13 mouse cellular contexts compared by ENCODE assay signal in genomic region chr9:115492431-115493171, GRCm38 (mm10).
A peak's percentile ranks its signal among the peaks of the same experiment; 100 is the strongest.
DNase-seq lines count a peak whose midpoint lies in the region; ATAC-seq lines count a peak whose summit lies in the region.
"Had no signal": no experiment of that assay in that cellular context is flagged by ENCODE, and none has a peak within 500 bp of the region (broad histone marks: within the 10 kb centered on the region; RNA-seq: fewer than 3 reads in every experiment).

No protein-coding gene starts in this region.

- ATAC-seq in frontal cortex, adult (ENCODE audit: low TSS enrichment): peak; percentile 97
- peak; percentile 77 for ATAC-seq in common myeloid progenitor, adult 5-6 weeks (replicated peaks; ENCODE audit: low read depth, poor library complexity, severe bottlenecking)
- no peak for ATAC-seq in erythroid progenitor cell, adult 5-6 weeks (replicated peaks; ENCODE audit: low FRiP score, poor library complexity, severe bottlenecking)
- ATAC-seq: forebrain, embryonic 14.5 days; liver, embryonic 12.5 days had no signal

- DNase-seq in frontal cortex, postnatal 10 days (ENCODE audit: low spot score in 2 of 2): no peak
- peak; percentile 8 for DNase-seq in 416B (ENCODE audit: low read depth)
- peak; percentile 58 for DNase-seq in naive thymus-derived CD4-positive, alpha-beta T cell, adult 2 months (ENCODE audit: low read depth)
- no peak for DNase-seq in thymus, postnatal 0 days (ENCODE audit: low spot score)
- no peak for DNase-seq in gastrocnemius, postnatal 25 days
- DNase-seq: left cerebral cortex, postnatal 4 days; lung, postnatal 4 days; thymus, postnatal 4 days had no signal

Comparison
In these comparisons a context has a peak if more than half of its experiments do, and no peak if none do; other contexts are left out.
1. DNase-seq: peak in 416B (single experiment) and naive thymus-derived CD4-positive, alpha-beta T cell, adult 2 months (single experiment); none in frontal cortex, postnatal 10 days (0 of 2), thymus, postnatal 0 days (single experiment) and gastrocnemius, postnatal 25 days (single experiment).